Mouse (Mus musculus): ENCODE results near the gene Ica1l. TPM values are rescaled to one million over a fixed set of nuclear protein-coding genes. Genes with fewer than 3 reads are reported as not detected.

The Ica1l gene
- total and polyA plus RNA-seq, 2 experiments = not detected

DNA sequence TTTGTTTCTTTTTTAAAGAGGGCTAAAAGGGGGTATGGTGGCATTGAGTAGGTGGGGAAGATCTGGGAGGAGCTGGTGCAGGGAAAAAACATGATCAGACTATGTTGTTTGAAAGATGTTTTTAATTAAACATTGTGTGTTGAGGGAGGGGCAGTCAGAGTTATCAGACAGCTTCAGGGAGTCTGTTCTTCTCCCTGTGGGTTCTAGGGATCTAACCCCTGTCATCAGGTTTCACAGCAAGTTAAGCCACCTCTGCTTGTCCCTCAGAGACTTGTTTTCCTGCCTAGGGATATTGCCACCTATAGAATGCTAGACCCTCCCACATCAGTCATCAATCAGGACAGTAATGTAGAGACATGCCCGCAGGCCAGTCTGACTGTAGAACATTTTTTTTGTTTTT, 101.9 kb downstream of the Ica1l start:
- Histone ChIP-seq H3K9ac (ENCODE audit: low read depth, low read length) (no peak overlapping the region), H3K27ac (replicated peaks; ENCODE audit: insufficient read depth, low read depth, low read length) (no peak overlapping the region), H3K79me2 (ENCODE audit: control insufficient read depth, insufficient read depth, low read length) (peaks cover 12% of the 10 kb centered on the region; the same call in 1 of the 2 replicates), H3K4me1 (ENCODE audit: control insufficient read depth, insufficient read depth, low read length) (peaks cover 2% of the 10 kb centered on the region; the same call in 1 of the 2 replicates), H3K36me3 (ENCODE audit: control insufficient read depth, insufficient read depth, low read length) (no peaks in the 10 kb centered on the region), H3K27me3 (ENCODE audit: control insufficient read depth, insufficient read depth, low read length) (no peaks in the 10 kb centered on the region), H3K4me3 (ENCODE audit: insufficient read depth, low read depth, low read length) (no peak overlapping the region)
- DNase-seq (ENCODE audit: extremely low read depth, low read depth, low spot score) = no peak
- 91% methylated on average over 1 of the region's 1 CpGs for WGBS
- TF ChIP-seq CTCF (IDR thresholded peaks at IDR 0.05; ENCODE audit: low read depth, low read length) (no peak), POLR2A (IDR thresholded peaks at IDR 0.05; ENCODE audit: extremely low read depth, insufficient read depth, low read length) (no peak)

DNA sequence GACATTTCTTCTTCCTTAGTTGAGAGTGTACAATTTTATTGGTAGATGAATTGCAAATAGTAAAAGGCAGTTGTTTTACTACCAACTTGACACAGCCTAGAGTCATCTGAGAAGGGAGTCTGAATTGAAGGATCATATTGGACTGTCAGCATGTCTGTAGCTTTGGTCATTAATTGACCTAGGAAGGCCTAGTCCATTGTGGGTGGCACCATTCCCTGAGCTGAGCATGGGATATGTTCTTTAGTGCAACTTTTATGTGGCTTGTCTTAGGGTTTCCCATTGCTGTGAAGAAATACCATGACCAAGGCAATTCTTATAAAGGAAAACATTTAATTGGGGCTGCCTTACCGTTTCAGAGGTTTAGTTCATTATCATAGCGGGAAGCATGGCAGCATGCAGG, 110.0 kb downstream of the Ica1l start:
- no peak for DNase-seq (ENCODE audit: extremely low read depth, low read depth, low spot score)
- H3K36me3 ChIP-seq (ENCODE audit: control insufficient read depth, insufficient read depth, low read length) = no peaks in the 10 kb centered on the region
- no peak overlapping the region for H3K4me3 ChIP-seq (ENCODE audit: insufficient read depth, low read depth, low read length)
- TF ChIP-seq CTCF (IDR thresholded peaks at IDR 0.05; ENCODE audit: low read depth, low read length) = no peak
- TF ChIP-seq POLR2A (IDR thresholded peaks at IDR 0.05; ENCODE audit: extremely low read depth, insufficient read depth, low read length) = no peak
- H3K79me2 ChIP-seq (ENCODE audit: control insufficient read depth, insufficient read depth, low read length) = peaks cover 6% of the 10 kb centered on the region; the same call in 1 of the 2 replicates
- no peaks in the 10 kb centered on the region for H3K27me3 ChIP-seq (ENCODE audit: control insufficient read depth, insufficient read depth, low read length)
- H3K4me1 ChIP-seq (ENCODE audit: control insufficient read depth, insufficient read depth, low read length) = no peaks in the 10 kb centered on the region; the same call in 1 of the 2 replicates
- no peak overlapping the region for H3K27ac ChIP-seq (replicated peaks; ENCODE audit: insufficient read depth, low read depth, low read length)
- 96% methylated on average over 2 of the region's 2 CpGs for WGBS
- no peak overlapping the region for H3K9ac ChIP-seq (ENCODE audit: low read depth, low read length)

Other genes with a start within 250 kb of the Ica1l start
- 3.7 and 3.9 TPM in 2 replicates for gene Fam117b, start 130.2 kb downstream of the Ica1l start, total RNA-seq (2014; rRNA removed)
- 1.4 and 2.0 TPM in 2 replicates for gene Fam117b, start 130.2 kb downstream of the Ica1l start, polyA plus RNA-seq (2012; rRNA removed)
- gene Carf, start 55.1 kb upstream of the Ica1l start, total RNA-seq (2014; rRNA removed) = 4.7 and 5.8 TPM in 2 replicates
- 0.61 and 0.69 TPM in 2 replicates for gene Carf, start 55.1 kb upstream of the Ica1l start, polyA plus RNA-seq (2012; rRNA removed)
- 9.0 and 11.6 TPM in 2 replicates for gene Wdr12, start 55.5 kb upstream of the Ica1l start, total RNA-seq (2014; rRNA removed)
- 4.8 and 6.3 TPM in 2 replicates for gene Wdr12, start 55.5 kb upstream of the Ica1l start, polyA plus RNA-seq (2012; rRNA removed)
- 33.0 and 38.1 TPM in 2 replicates for gene Nbeal1, start 137.4 kb upstream of the Ica1l start, total RNA-seq (2014; rRNA removed)
- gene Nbeal1, start 137.4 kb upstream of the Ica1l start, polyA plus RNA-seq (2012; rRNA removed) = 1.2 and 1.4 TPM in 2 replicates

All from liver, adult 2 months (tissue).